Comparison of ENCODE assay signal across 9 mouse cellular contexts in genomic region chr8:112011816-112012242, GRCm38 (mm10). TPM values are rescaled to one million over a fixed set of nuclear protein-coding genes. Genes with fewer than 3 reads are reported as not detected.
DNase-seq lines count a peak whose midpoint lies in the region; ATAC-seq and TF ChIP-seq lines count a peak whose summit lies in the region.
"Had no signal": no experiment of that assay in that cellular context is flagged by ENCODE, and none has a peak within 500 bp of the region (broad histone marks: within the 10 kb centered on the region; RNA-seq: fewer than 3 reads in every experiment).

No protein-coding gene starts in this region.

- peak; percentile 68 for ATAC-seq in hindbrain, embryonic 12.5 days (ENCODE audit: low FRiP score)
- ATAC-seq in megakaryocyte progenitor cell, adult 5-6 weeks (replicated peaks; ENCODE audit: poor library complexity): peak; percentile 45

- intact Hi-C loops in left cerebral cortex, postnatal 4 days (cut with DNase I): no loop called here

- TF ChIP-seq POLR2A in brain, embryonic 14.5 days (IDR thresholded peaks at IDR 0.05; ENCODE audit: borderline replicate concordance, extremely low read depth, insufficient read depth, insufficient read length, poor library complexity, severe bottlenecking): no peak

- peak; percentile 47 for DNase-seq in Muller cell, postnatal 12 days (ENCODE audit: inconsistent ontology term)
- peak; percentile 51 for DNase-seq in brain, embryonic 14.5 days (ENCODE audit: low read depth)
- DNase-seq in forebrain, embryonic 10.5 days (ENCODE audit: extremely low spot score, low spot score): peak; percentile 50
- DNase-seq in left cerebral cortex, postnatal 4 days: peak; percentile 37
- DNase-seq in right cerebral cortex, postnatal 10 days (ENCODE audit: low spot score in 2 of 2): peak; percentile 52 to 63
- DNase-seq in urinary bladder, postnatal 14 days (ENCODE audit: low spot score): peak; percentile 40

- H3K9me3 ChIP-seq in forebrain, embryonic 10.5 days: no peaks in the 10 kb centered on the region
- no peaks in the 10 kb centered on the region for H3K9me3 ChIP-seq in hindbrain, embryonic 12.5 days (replicated peaks)

- peak overlapping the region; percentile 94 for H3K9ac ChIP-seq in hindbrain, embryonic 12.5 days

- peaks cover 27% of the 10 kb centered on the region for H3K4me1 ChIP-seq in forebrain, embryonic 10.5 days
- H3K4me1 ChIP-seq in hindbrain, embryonic 12.5 days: peaks cover 21% of the 10 kb centered on the region

- peaks cover 42% of the 10 kb centered on the region for H3K36me3 ChIP-seq in forebrain, embryonic 10.5 days (replicated peaks)
- peaks cover 11% of the 10 kb centered on the region; the same call in 1 of the 2 replicates for H3K36me3 ChIP-seq in hindbrain, embryonic 12.5 days

- H3K27me3 ChIP-seq in forebrain, embryonic 10.5 days (ENCODE audit: poor library complexity, severe bottlenecking): no peaks in the 10 kb centered on the region
- H3K27me3 ChIP-seq in hindbrain, embryonic 12.5 days: no peaks in the 10 kb centered on the region

- WGBS in forebrain, embryonic 10.5 days: under 1% methylated on average over 40 of the region's 40 CpGs
- WGBS in hindbrain, embryonic 12.5 days: under 1% methylated on average over 39 of the region's 40 CpGs

- peak overlapping the region; percentile 93 for H3K4me3 ChIP-seq in forebrain, embryonic 10.5 days
- H3K4me3 ChIP-seq in hindbrain, embryonic 12.5 days: peak overlapping the region; percentile 97

- peak overlapping the region; percentile 90 for H3K4me2 ChIP-seq in hindbrain, embryonic 12.5 days (replicated peaks)

- H3K27ac ChIP-seq in forebrain, embryonic 10.5 days: peak overlapping the region; percentile 88
- peak overlapping the region; percentile 86 for H3K27ac ChIP-seq in hindbrain, embryonic 12.5 days

- no peak for TF ChIP-seq CTCF in brain, embryonic 14.5 days (IDR thresholded peaks at IDR 0.05; ENCODE audit: borderline replicate concordance, extremely low read depth, insufficient read depth, insufficient read length)

RNA-seq across cellular contexts. Expression of gene Terf2ip, which starts 0.6 kb away (rescaled TPM):
- 26.8 and 41.1 TPM in 2 replicates for polyA plus RNA-seq in brain, embryonic 14.5 days (2012; rRNA removed)
- polyA plus RNA-seq in forebrain, embryonic 10.5 days (2016; fragmentation: Nextera tagmentation; extraction: Ambion mirVana): 26.7 and 27.5 TPM in 2 replicates
- 41.0 and 44.0 TPM in 2 replicates for polyA plus RNA-seq in hindbrain, embryonic 12.5 days (2016; fragmentation: Nextera tagmentation; extraction: Ambion mirVana)
- total RNA-seq in left cerebral cortex, postnatal 4 days (2021): 10 to 100 TPM; 40.2 to 41.6 TPM
- total RNA-seq in megakaryocyte progenitor cell, adult 5-6 weeks (2015): 11.5 and 12.9 TPM in 2 replicates
- 13.4 and 15.5 TPM in 2 replicates for total RNA-seq in megakaryocyte progenitor cell, adult 5-6 weeks (2017)

RNA-seq across cellular contexts. Expression of gene Kars, which starts 0.7 kb away (rescaled TPM):
- 93.8 and 116 TPM in 2 replicates for polyA plus RNA-seq in brain, embryonic 14.5 days (2012; rRNA removed)
- polyA plus RNA-seq in forebrain, embryonic 10.5 days (2016; fragmentation: Nextera tagmentation; extraction: Ambion mirVana): 270 and 285 TPM in 2 replicates
- 183 and 192 TPM in 2 replicates for polyA plus RNA-seq in hindbrain, embryonic 12.5 days (2016; fragmentation: Nextera tagmentation; extraction: Ambion mirVana)
- total RNA-seq in left cerebral cortex, postnatal 4 days (2021): 100 to 1,000 TPM; 112 to 115 TPM
- 119 and 136 TPM in 2 replicates for total RNA-seq in megakaryocyte progenitor cell, adult 5-6 weeks (2015)
- total RNA-seq in megakaryocyte progenitor cell, adult 5-6 weeks (2017): 185 and 190 TPM in 2 replicates

RNA-seq across cellular contexts. Expression of gene Gm6793, which starts 3.0 kb away (rescaled TPM):
- 0.08 and 0.15 TPM in 2 replicates for polyA plus RNA-seq in brain, embryonic 14.5 days (2012; rRNA removed)
- 0.21 TPM in 1 of 2 replicates, not detected in the other for polyA plus RNA-seq in forebrain, embryonic 10.5 days (2016; fragmentation: Nextera tagmentation; extraction: Ambion mirVana)
- 0.23 and 1.2 TPM in 2 replicates for polyA plus RNA-seq in hindbrain, embryonic 12.5 days (2016; fragmentation: Nextera tagmentation; extraction: Ambion mirVana)
- total RNA-seq in left cerebral cortex, postnatal 4 days (2021): under 1 TPM in 1 of 2 experiments, not detected in 1; 0.22 TPM
- total RNA-seq in megakaryocyte progenitor cell, adult 5-6 weeks (2015): 0.17 TPM in 1 of 2 replicates, not detected in the other
- total RNA-seq in megakaryocyte progenitor cell, adult 5-6 weeks (2017): 0.14 and 0.33 TPM in 2 replicates
- total RNA-seq: heart, postnatal 36 days had no signal

RNA-seq across cellular contexts. Expression of gene Adat1, which starts 19.7 kb away (rescaled TPM):
- 9.7 and 10.4 TPM in 2 replicates for polyA plus RNA-seq in brain, embryonic 14.5 days (2012; rRNA removed)
- 18.6 and 18.7 TPM in 2 replicates for polyA plus RNA-seq in forebrain, embryonic 10.5 days (2016; fragmentation: Nextera tagmentation; extraction: Ambion mirVana)
- polyA plus RNA-seq in hindbrain, embryonic 12.5 days (2016; fragmentation: Nextera tagmentation; extraction: Ambion mirVana): 11.1 and 12.2 TPM in 2 replicates
- total RNA-seq in left cerebral cortex, postnatal 4 days (2021): 1 to 10 TPM; 5.7 to 6.1 TPM
- 3.0 and 6.1 TPM in 2 replicates for total RNA-seq in megakaryocyte progenitor cell, adult 5-6 weeks (2015)
- 5.3 and 8.6 TPM in 2 replicates for total RNA-seq in megakaryocyte progenitor cell, adult 5-6 weeks (2017)

Comparison
In these comparisons a context has a peak if more than half of its experiments do, and no peak if none do; other contexts are left out.
1. Peak in every context shown above with its lines: DNase-seq, ATAC-seq, H3K4me3 ChIP-seq and H3K27ac ChIP-seq.